Mouse (Mus musculus) stomach, embryonic 15.5 days (tissue): Measurements from ENCODE around the gene Prss47. TPM values are rescaled to one million over a fixed set of nuclear protein-coding genes. Genes with fewer than 3 reads are reported as not detected.

Source experiments
- ATAC-seq: fragments of 200-750 bp; cut with Nextera tagmentation; 2 replicates; pipeline ENCODE4 v1.8.0; 2017; ENCODE audit warnings: low read depth, moderate number of reproducible peaks, moderate TSS enrichment; ENCODE audit not compliant: insufficient read depth, low FRiP score
- H3K27ac ChIP-seq: fragments of 300-500 bp; sonication (generic); 2 replicates; pipeline ENCODE4 v1.5.1; 2015; ENCODE audit warnings: mild to moderate bottlenecking, inconsistent platforms
- H3K27me3 ChIP-seq: fragments of 300-500 bp; sonication (generic); replicated peaks from 2 replicates; pipeline ENCODE4 v1.6.1; 2015; ENCODE audit warnings: inconsistent platforms
- H3K36me3 ChIP-seq: fragments of 300-500 bp; sonication (generic); 2 replicates; pipeline ENCODE4 v1.6.1; 2015; ENCODE audit warnings: inconsistent platforms
- H3K4me1 ChIP-seq: fragments of 300-500 bp; sonication (generic); 2 replicates; pipeline ENCODE4 v1.6.1; 2015; ENCODE audit warnings: inconsistent platforms
- H3K4me2 ChIP-seq: fragments of 300-500 bp; sonication (generic); 2 replicates; pipeline ENCODE4 v1.6.1; 2015; ENCODE audit warnings: mild to moderate bottlenecking, inconsistent platforms
- H3K4me3 ChIP-seq: fragments of 300-500 bp; sonication (generic); replicated peaks from 2 replicates; pipeline ENCODE4 v1.5.1; 2015; ENCODE audit warnings: inconsistent platforms
- H3K9ac ChIP-seq: fragments of 300-500 bp; sonication (generic); 2 replicates; pipeline ENCODE4 v1.6.1; 2015; ENCODE audit warnings: inconsistent platforms
- H3K9me3 ChIP-seq: fragments of 300-500 bp; sonication (generic); 2 replicates; pipeline ENCODE4 v1.6.1; 2016; ENCODE audit warnings: inconsistent platforms
- WGBS: fragments of 180-500 bp; shearing (Covaris S2); methylation state at CpG from one replicate; pipeline ENCODE4 v1.1.7; 2015; 5-methylcytosine and 5-hydroxymethylcytosine counted together
- polyA plus RNA-seq: library from polyadenylated mRNA; unstranded; fragments of >200 nt; fragmentation: Nextera tagmentation; extraction: Ambion mirVana; gene quantifications from 2 replicates; pipeline ENCODE4 v1.2.1, GENCODE M21; 2015

The Prss47 gene
- not detected in 2 replicates for polyA plus RNA-seq

DNA sequence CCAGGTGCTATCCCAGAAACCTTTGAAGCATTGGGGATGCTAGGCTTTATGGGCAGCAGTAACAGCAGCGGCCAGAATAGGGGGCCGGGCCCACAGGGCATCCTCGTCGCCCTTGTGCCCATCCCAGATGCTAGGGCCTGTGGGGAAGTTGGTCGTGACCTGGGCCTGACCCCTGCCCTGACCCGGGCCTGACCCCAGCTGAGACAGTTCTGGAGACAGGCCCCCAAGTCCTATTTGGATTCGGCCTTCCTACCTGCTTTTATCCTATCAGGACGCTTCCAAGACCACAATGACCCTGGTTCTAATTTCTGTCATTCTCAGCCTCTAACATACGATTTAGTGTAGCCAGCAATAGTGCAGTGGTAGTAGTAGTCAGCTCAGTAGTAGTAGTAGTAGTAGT, at the start of gene Prss47:
Gene Prss47, minus strand, starts transcription at position 101 of the 400 bp plus-strand sequence.
- WGBS = 82% methylated on average over 9 of the region's 9 CpGs

DNA sequence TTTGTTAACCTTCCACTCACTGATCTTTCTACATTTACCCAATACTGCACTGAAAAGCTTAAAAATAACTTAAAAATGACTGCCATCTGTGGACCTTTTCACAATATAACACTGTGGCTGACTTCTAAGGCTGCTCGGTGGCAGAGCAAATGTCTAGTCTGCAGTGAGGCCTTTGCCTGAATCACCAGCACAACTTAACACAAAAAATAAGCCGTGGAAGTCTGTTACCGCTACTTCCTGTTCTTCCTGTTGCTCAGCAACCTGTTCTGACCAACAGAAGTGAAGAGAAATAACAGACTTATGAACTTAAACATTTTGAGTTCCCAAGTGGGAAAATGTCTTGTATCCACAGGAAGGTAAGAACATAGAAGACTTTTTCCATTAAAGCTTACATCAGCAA, 48.7 kb upstream of the Prss47 start:
- Histone ChIP-seq H3K27me3 (no peaks in the 10 kb centered on the region), H3K4me3 (no peak overlapping the region), H3K9me3 (peaks cover 4% of the 10 kb centered on the region; the same call in 1 of the 2 replicates), H3K27ac (no peak overlapping the region), H3K4me1 (no peaks in the 10 kb centered on the region), H3K9ac (no peak overlapping the region), H3K36me3 (peaks cover 3% of the 10 kb centered on the region), H3K4me2 (no peak overlapping the region)
- 90% methylated on average over 3 of the region's 3 CpGs for WGBS
- no peak for ATAC-seq

More for the DNA sequence above, at the start of gene Prss47:
- no peaks in the 10 kb centered on the region for H3K36me3 ChIP-seq
- H3K27me3 ChIP-seq = no peaks in the 10 kb centered on the region
- H3K9me3 ChIP-seq = no peaks in the 10 kb centered on the region
- no peak within 1 kb of the TSS for H3K9ac ChIP-seq
- no peak within 1 kb of the TSS for H3K27ac ChIP-seq
- H3K4me1 ChIP-seq = no peaks in the 10 kb centered on the region
- H3K4me3 ChIP-seq = no peak within 1 kb of the TSS
- ATAC-seq = no peak
- no peak within 1 kb of the TSS for H3K4me2 ChIP-seq

- no peak overlapping the region for H3K4me2 ChIP-seq
- no peaks in the 10 kb centered on the region for H3K27me3 ChIP-seq
- no peak overlapping the region for H3K4me3 ChIP-seq
- peaks cover 4% of the 10 kb centered on the region; the same call in 1 of the 2 replicates for H3K9me3 ChIP-seq
- no peak overlapping the region for H3K9ac ChIP-seq
- H3K36me3 ChIP-seq = no peaks in the 10 kb centered on the region; the same call in 1 of the 2 replicates
- H3K27ac ChIP-seq = no peak overlapping the region
- WGBS = 95% methylated on average over 9 of the region's 9 CpGs
- H3K4me1 ChIP-seq = no peaks in the 10 kb centered on the region
- no peak for ATAC-seq
Measured at GRCm38 (mm10) chr13:65100678-65101077, 48.1 kb upstream of the Prss47 start.

DNA sequence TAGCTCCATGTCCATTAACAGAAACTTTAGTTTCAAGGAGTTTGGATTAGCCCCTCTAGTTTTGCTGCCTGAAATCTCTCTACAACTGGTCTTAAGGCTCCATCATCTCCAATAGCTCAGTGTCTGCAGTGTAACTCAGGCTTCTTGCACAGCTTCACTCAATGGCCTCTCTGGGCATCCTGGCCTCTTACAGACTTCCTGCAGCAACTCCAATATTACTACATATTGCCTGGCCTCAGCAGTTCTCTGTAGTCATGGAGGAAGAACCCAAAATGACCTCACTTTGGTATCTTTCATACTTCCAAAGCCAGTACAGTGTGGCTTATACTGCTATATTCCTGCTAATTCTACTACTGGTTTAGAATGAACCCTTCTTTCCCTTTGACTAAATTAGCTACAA, 44.5 kb upstream of the Prss47 start:
- ATAC-seq = no peak
- H3K4me2 ChIP-seq = no peak overlapping the region
- 0 out of 2 replicates have a peak, but pooled peaks cover under 1% of the 10 kb centered on the region for H3K9me3 ChIP-seq

DNA sequence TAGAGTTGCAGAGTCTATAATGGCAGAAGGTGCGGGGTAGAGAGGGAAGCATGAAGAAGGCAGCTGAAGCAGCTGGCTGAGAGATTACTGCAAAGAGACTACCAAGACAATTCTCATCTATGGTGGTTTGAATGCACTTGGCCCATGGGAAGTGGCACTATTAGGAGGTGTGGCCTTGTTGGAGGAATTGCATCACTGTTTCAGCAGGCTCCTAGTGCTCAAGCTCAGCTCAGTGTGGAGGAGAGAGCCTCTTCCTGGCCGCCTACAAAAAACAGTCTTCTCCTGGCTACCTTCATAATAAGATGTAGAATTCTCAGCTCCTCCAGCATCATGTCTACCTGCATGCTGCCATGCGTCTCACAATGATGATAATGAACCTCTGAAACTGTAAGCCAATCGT, 43.4 kb upstream of the Prss47 start:
- 91% methylated on average over 4 of the region's 4 CpGs for WGBS
- Histone ChIP-seq H3K27ac (no peak overlapping the region), H3K9me3 (no peaks in the 10 kb centered on the region), H3K4me1 (no peaks in the 10 kb centered on the region), H3K4me2 (no peak overlapping the region), H3K9ac (no peak overlapping the region), H3K4me3 (no peak overlapping the region), H3K36me3 (peaks cover 3% of the 10 kb centered on the region), H3K27me3 (no peaks in the 10 kb centered on the region)
- ATAC-seq = no peak

More for the DNA sequence above, 44.5 kb upstream of the Prss47 start:
- H3K27ac ChIP-seq = no peak overlapping the region
- no peaks in the 10 kb centered on the region for H3K27me3 ChIP-seq
- H3K36me3 ChIP-seq = peaks cover 3% of the 10 kb centered on the region
- H3K4me3 ChIP-seq = no peak overlapping the region
- no peaks in the 10 kb centered on the region for H3K4me1 ChIP-seq
- H3K9ac ChIP-seq = no peak overlapping the region

- Histone ChIP-seq H3K9me3 (no peaks in the 10 kb centered on the region), H3K36me3 (0 out of 2 replicates have a peak, but pooled peaks cover 7% of the 10 kb centered on the region), H3K27ac (no peak overlapping the region), H3K27me3 (no peaks in the 10 kb centered on the region), H3K9ac (no peak overlapping the region), H3K4me2 (no peak overlapping the region), H3K4me1 (no peaks in the 10 kb centered on the region), H3K4me3 (no peak overlapping the region)
- 80% methylated on average over 2 of the region's 2 CpGs for WGBS
- ATAC-seq = no peak
Measured at GRCm38 (mm10) chr13:65069969-65070368, 17.4 kb upstream of the Prss47 start.

- Histone ChIP-seq H3K27me3 (no peaks in the 10 kb centered on the region), H3K36me3 (no peaks in the 10 kb centered on the region), H3K9ac (no peak overlapping the region), H3K4me3 (no peak overlapping the region), H3K4me2 (no peak overlapping the region), H3K9me3 (no peaks in the 10 kb centered on the region), H3K27ac (no peak overlapping the region), H3K4me1 (no peaks in the 10 kb centered on the region)
- WGBS = 62% methylated on average over 4 of the region's 4 CpGs
- no peak for ATAC-seq
Measured at GRCm38 (mm10) chr13:65035057-65035456, 17.5 kb downstream of the Prss47 start.

DNA sequence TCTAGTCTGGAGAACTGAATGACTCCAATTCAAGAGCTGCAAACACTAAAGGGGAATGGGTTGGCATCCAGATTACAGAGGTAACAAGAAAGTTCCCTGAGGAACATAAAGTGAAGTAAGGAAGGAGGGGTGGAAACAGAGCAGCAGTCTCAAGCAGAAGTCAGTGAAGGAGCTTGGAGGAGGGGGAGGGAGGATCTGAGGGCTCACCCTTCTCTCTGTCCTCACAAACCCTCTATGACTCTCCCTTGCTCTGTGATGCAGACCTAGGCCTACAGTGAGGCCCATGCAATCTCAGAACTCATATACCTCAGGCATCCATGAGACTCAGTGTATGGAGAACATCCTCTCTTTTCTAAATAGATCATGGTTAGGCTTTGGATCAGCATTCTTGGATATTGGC, 19.8 kb downstream of the Prss47 start, which contains the start of gene Spata31d1c:
Gene Spata31d1c, plus strand, starts transcription at position 301 of the 400 bp plus-strand sequence.
- Histone ChIP-seq H3K9ac (no peak within 1 kb of the TSS), H3K27me3 (no peaks in the 10 kb centered on the region), H3K4me1 (no peaks in the 10 kb centered on the region), H3K4me2 (no peak within 1 kb of the TSS), H3K9me3 (no peaks in the 10 kb centered on the region), H3K4me3 (no peak within 1 kb of the TSS), H3K27ac (no peak within 1 kb of the TSS), H3K36me3 (no peaks in the 10 kb centered on the region)
- ATAC-seq = no peak

GRCm38 (mm10) chr13:65011052-65011738, 41.4 kb downstream of the Prss47 start:
- Histone ChIP-seq H3K27me3 (no peaks in the 10 kb centered on the region), H3K27ac (no peak overlapping the region), H3K4me2 (no peak overlapping the region), H3K36me3 (no peaks in the 10 kb centered on the region), H3K9me3 (no peaks in the 10 kb centered on the region), H3K9ac (no peak overlapping the region), H3K4me3 (no peak overlapping the region), H3K4me1 (no peaks in the 10 kb centered on the region)
- ATAC-seq = no peak
- WGBS = 60% methylated on average over 4 of the region's 4 CpGs

DNA sequence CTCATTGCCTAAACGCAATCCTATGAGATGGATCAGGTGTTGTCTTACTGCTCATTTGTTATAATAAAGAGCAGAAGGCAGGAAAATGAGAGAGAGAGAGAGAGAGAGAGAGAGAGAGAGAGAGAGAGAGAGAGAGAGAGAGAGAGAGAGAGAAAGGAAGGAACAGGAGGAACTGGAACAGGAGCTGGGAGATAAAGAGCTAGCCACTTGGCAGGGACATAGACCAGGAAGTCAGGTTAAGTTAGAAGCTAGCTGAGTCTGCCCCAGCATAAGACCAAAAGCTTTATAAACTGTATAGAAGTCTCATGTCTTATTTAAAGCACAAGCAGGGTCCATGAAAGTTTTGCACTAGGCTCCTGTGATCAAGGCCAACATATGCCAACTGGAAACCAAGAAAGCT, 44.6 kb downstream of the Prss47 start:
- Histone ChIP-seq H3K9ac (no peak overlapping the region), H3K27ac (no peak overlapping the region), H3K27me3 (no peaks in the 10 kb centered on the region), H3K4me3 (no peak overlapping the region), H3K4me2 (no peak overlapping the region), H3K4me1 (no peaks in the 10 kb centered on the region), H3K36me3 (no peaks in the 10 kb centered on the region), H3K9me3 (no peaks in the 10 kb centered on the region)
- 55% methylated on average over 1 of the region's 1 CpGs for WGBS
- ATAC-seq = no peak

DNA sequence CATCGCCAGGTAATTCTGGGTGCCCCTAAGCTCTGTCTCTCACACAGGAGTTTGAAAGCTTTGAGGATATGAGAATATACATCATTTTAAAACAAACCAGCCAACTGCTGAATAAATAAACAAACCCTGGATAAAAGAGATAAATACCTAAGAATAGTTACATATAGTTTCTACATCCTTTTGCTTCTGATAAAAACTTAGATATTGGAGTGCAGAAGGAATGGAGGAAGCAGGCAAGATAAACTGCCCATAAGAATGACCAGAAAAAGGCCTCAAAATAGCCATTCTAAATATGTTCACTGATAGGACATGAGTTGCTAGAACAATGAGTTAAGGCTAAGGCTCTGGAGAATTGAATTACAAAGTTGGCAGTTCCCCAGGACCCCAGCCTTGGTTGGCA, 45.8 kb downstream of the Prss47 start:
- 88% methylated on average over 1 of the region's 1 CpGs for WGBS
- H3K9me3 ChIP-seq = no peaks in the 10 kb centered on the region
- no peak overlapping the region for H3K27ac ChIP-seq

DNA sequence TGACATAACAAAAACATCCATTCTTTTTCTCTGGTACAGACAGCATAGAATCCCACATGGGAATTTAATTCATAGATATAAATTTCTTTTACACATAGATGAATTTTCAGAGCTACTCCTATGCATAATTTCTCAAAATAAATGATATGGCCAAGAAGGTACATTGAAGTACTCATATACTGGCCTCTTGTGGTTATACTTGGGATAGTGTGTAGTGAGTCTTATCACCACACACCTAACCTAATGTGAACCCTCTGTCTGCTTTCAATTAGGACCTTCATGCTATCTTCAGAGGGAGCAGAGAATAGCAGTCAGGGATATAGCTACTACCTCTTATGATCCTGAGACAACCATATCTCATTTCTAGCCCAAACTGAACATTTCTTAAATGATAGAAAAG, 47.1 kb downstream of the Prss47 start:
- Histone ChIP-seq H3K36me3 (no peaks in the 10 kb centered on the region), H3K27me3 (no peaks in the 10 kb centered on the region), H3K27ac (no peak overlapping the region), H3K4me3 (no peak overlapping the region), H3K9ac (no peak overlapping the region), H3K4me1 (no peaks in the 10 kb centered on the region), H3K4me2 (no peak overlapping the region), H3K9me3 (no peaks in the 10 kb centered on the region)
- ATAC-seq = no peak

More for the DNA sequence above, 45.8 kb downstream of the Prss47 start:
- H3K36me3 ChIP-seq = no peaks in the 10 kb centered on the region
- no peak overlapping the region for H3K9ac ChIP-seq
- H3K4me1 ChIP-seq = no peaks in the 10 kb centered on the region
- no peak overlapping the region for H3K4me2 ChIP-seq
- no peak overlapping the region for H3K4me3 ChIP-seq
- H3K27me3 ChIP-seq = no peaks in the 10 kb centered on the region
- ATAC-seq = no peak
